Mouse (Mus musculus) natural killer cell, adult 2 months (primary cell): ENCODE measurements around the gene Lenep.
A peak's percentile ranks its signal among the peaks of the same experiment; 100 is the strongest.

ENCODE experiments used
- DNase-seq, 2 experiments: peaks; one replicate each; pipeline ENCODE4 v3.0.0; 2022; ENCODE audit warnings: low spot score in 2 of 2

Gene Lenep

DNA sequence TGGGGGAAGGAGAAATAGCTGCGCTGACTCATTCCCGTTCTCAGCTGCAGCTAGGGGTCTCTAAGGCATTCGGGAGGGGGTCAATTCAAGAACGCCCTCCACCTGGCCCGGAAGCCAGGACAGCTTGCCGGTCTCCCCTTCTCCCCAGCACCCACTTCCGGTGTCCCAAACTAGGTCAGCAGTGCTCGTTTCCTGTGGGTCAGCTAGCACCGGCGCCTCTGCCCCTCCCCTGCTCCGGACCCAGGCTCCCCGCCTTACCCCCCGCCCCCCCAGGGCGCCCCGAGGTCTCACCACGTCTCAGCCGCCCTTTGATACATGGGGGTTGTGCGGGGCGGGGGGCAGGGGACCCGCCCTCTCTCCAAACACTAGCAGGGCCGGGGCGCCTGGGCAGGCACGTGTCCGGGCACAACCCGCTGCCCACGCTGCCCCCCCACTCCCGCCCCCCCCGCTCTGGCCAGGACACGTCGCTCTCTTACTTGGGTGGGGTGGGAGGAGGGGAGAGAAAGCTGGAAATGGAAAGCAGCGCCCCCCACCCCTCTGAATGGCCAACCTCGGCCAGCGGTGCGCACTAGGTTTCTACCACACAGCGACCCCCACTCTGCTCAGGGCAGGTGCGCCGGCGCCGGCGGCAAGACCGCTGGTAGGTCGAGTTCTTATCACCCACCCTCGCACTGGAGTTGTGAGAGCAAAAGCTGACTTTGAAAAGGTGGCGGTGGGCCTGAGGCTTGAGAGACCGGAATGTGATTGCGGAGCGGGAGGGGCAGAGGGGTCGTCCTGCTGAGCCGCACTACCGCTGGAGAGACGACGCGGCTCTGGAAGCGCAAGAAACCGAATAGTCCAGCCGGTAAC is 10.7 kb downstream of the Lenep start:
- peak; percentile 41 to 62 for DNase-seq

DNA sequence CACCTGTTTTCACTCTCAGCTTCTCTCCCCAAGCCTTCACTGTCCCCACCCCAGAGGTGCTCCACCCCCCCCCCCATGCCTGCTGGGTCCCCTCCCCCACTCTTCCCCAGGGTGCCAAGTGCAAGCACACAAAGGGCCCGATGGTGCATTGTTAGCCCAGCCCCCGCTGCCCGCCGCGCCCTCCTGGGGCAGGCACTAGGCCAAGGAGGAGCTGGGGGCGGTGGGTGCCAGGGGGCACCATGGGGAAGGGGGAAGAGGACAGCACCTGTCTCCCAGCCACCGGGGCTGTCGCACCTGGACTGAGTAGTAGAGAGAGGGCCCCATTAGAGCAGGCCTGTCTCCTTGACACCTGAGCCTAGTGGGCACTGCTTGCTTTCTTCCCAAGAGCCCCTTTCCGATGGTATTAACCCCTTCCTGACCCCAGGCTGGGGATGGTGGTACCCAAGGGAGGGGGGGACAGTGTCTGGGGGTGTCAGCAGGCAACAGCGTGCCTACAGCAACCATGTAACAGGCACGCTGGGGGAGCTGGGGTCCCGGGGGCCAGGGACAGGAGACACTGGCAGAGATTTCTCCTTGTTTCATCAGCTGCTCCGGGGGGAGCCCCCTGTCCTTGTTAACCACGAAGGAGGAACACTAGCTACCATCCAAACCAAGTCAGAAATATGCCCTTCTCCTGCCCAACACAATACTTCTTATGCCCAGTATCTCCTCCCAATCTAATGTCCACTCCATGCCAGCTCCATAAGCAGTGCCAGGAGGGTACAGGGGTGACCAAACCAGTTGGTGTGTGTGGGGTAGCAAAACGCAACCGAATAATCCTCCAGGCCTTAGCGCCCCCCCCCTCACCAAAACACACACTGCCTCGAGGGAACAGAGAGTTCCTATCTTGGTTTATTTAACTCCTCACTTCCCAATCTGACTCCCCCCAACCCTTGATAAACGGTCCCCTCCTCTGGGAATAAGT is 11.6 kb downstream of the Lenep start:
- DNase-seq: no peak

DNA sequence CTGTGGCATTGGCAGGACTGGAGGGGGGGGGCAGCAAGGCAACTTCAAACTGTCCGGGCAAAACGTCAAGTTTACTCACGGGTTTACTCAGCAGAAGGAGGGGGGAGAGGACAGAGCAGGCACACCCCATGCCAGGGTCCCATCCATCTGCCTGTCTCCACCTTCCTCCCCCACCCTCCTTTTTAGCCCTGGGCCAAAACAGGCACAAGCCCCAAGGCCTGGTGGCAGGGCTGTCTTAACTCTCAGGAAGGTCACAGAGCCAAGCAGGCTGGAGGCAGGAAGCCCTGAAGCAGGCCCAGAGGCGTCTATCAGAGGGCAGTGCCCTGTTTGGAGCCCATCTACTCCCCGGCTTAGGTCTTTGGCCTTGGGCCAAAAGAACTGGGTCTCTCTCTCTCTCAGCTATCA is 12.5 kb downstream of the Lenep start:
- no peak for DNase-seq

DNA sequence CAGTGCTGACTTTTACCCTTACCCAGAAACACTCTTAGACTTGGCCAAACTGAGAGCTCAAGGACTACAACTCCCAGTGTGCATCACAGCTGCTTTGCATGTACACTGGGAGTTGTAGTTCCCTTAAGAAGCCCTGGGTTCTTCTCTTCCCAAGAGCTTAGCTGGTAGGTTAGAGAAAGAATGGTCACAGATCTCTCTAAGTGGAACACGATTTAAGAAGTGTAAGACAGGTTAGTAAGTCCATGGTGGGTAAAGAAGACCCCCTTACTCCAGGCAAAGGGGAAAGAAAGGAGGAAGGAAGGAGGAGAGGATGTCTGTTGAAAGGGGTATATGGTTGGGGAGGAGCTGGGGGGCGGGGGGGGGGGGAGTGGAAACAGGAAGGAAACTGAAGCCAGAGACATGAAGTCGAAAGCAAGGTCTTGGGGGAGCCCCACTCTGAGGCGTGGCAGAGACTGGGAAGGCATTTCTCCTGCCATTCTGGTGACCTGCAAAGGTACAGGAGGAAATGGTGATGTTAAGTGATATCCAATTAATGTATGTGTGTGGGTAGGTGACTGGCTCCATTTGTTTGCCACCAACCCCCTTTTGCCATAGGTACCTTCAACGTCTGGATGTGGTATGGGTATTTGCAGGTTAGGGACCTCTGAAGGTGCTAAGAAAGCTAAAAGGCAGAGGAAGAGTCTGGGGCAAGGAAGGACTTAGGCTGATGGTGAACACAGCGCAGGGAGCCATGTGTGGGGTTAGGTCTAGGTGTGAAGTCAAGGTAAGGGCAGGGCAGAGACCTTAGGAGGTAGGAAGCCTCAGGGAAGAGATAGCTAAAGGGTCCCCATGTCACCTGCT is 13.5 kb downstream of the Lenep start:
- peak in 1 of 2 experiments; percentile 36 for DNase-seq

DNA sequence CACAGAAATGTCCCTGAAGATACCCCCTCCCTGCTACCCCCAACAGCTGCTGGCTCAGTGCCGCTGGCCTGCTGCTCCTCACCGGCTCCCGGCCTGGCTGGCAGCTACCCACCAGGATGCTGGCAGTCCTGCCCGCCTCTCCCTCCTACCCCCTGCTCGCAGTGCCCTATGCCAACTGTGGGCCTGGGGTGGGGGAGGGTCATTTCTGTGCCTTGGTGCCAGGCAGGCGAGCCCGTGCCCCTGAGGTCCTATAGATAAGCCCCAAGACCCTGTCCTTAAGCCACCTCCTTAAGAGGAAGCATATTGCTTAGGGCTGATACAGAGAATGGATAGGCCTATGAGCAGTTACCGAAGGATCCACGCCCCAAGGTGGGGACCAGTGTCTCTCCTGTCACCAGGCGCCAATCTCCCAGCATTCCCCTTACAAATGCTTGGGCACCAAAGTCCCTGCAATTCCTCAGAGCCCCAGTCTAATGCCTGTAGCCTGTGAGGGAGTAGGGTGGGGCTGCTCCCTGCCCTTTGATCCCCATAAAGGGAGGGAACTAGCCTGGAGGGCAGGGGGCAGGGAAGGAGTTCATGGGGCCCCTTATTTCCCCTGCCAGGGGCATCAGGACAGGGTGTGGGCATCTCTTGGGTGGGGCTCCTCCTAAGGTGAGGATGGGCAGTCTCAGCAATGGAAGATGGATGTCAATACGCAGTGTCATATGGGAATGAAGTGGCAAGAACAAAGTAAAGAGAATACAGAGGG is 14.3 kb downstream of the Lenep start:
- DNase-seq: no peak

DNA sequence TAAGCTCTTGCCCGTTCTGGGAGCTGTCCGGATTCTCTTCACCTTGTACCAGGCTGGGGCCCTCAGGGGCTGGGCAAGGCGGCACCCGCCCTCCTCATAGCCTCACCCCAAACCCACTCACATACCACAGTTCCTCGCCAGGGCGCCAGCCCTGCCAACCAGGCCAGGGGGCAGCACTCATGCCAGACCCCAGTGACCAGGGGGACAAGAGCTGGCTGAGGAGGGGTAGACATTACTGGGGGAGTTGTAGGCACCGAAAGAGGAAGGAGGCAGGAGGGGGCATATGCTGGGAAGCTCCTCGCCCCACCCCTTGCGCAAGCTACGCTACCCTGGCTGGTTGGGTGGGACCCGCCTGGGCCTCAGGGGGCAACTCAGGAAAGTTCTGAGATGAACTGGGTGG is 15.0 kb downstream of the Lenep start:
- no peak for DNase-seq

DNA sequence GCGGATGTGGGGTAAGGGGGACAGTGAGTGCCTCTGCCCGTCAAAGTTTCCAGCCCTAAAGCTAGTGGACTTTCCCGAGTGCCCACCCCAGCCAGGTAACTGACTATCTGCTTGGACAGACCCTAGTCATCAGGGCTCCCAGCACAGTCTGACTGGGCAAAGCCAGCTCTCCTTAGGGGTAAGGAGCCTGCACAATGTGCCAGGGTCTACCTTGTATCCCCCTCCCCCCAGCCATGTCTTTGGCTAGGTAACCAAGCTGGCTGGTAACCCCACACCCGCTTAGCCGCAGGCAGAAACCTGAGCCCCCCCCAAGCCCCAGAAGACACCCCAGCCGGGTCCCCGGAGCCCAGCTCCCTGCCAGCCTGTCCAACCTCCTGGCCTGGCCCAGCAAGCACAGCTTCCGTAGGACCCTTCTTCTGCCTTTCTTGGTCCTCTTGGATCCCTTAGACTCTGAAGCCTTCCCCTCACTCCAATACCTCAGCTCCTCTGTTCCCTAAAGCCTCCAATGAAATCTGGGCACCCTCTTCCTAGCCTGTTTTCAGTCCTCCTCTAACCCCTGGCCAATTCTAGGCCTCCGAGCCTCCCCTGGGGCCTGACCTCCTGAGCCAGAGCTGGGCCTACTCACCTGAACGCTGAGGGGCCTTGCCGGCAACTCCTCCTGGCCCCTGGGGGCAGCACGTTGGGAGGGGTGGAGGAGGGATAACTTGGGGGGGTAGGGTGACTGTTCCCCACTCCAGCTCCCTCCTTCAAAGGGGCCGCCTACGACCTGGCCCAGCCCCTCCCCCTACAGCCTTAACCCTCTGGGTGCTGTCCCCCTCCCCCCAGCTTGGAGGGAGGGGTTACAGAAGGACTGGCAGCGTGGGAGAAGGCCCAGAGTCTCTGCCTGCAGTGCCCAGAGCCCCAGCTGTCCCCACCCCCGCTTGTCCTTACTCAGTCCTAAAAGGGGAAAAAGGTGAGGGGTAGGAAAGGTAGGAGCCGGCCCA is 15.9 kb downstream of the Lenep start:
- DNase-seq: no peak

DNA sequence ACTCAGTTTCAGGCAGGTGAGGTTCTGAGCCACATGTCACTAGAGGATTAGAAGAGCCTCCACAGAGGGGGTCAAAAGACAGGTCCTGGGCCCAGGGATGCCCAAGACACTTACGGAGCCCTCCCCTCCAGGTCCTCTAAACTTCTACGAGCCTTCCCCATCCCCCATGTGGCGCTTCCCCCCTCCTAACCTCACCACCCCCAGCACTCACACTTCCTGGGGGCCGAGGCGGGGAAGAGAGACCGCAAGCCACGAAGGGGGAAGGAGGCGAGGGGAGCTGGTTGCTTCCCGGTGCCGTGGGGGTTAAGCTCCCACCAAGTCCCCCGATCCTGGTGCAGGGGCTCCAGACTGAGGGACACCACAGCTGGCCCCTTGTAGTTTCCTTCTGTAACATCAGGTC is 17.1 kb downstream of the Lenep start:
- no peak for DNase-seq

DNA sequence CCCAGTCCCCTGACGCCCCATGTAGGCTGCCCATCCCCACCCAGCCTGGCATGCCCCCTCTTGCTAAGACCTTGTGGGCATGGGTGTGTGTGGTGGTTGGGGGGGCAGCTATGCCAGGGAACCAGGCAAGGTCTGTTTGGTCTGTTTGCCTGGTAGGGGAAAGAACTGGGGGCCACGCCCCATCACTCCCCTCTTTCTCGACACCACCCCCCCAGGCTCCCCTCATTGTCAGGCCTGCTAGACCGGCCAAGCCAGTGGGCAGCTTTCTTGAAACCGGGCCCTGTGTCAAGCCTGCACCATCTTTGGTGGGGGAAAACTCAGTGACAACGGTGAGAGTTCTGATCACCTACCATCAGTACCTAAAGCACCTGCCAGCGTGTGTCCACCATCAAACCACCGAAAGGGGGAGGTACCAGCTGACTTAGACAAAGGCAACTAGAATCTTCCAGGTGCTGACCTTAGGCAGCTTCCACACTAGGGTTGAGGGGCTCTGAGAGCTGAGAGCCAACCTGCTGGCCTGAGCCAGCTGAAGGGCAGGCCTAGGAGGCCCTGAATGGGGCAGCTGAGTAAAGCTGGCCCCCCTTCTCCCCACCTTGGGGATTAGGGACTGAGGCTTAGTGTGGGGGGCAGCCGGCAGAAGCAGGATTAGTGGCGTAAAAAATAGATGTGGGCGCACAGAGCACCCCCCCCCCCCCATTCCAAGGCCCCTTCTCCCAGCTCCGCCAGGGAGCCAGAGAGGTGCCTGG is 18.1 kb downstream of the Lenep start:
- DNase-seq: no peak

DNA sequence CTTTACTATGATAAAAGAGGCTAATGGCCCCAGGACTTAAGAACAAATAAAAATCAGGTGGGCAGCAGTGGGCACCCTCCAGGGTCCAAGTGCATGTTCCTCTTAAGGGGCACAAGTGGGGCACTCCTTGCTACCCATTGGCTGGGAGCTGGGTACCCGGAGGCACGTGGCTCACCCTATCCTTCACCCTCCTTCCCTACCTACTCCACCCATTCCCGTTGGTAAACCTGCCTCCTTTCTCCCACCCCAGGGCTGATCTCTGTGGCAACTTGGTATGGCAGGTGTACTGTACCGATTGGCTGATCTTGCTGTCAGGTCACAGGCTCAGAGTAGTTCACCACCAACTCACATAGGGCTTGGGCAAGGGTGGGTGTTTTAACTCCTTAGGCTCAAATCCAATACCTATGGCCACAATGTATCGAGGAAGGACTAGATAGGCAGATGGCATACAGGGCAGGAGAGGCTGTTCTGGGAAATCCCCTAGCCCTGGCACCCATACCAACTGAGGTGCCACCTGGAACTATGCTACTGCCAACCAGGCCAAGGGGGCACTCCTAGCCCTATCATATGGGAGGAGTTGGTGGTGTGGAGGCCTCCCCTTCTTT is 18.8 kb downstream of the Lenep start:
- no peak for DNase-seq

DNA sequence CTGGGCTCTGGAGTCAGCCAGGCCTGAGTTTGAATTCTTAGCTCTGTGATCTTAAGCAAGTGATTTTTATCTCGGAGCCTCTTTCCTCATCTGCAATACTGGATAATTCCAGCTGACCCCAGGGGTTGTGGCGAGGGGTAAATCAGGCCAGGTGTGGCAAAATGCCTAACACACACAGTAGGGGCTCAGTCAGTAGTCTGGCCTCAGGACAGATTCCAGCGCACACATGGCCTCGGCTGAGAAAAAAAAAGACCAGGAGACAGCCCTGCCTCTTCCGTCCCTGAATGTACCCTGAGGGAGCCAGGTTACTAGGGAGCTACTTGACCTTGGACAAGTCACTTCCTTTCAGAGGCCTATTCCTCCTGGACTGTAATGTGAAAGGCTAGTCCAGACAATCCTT is 19.6 kb downstream of the Lenep start:
- no peak for DNase-seq

DNA sequence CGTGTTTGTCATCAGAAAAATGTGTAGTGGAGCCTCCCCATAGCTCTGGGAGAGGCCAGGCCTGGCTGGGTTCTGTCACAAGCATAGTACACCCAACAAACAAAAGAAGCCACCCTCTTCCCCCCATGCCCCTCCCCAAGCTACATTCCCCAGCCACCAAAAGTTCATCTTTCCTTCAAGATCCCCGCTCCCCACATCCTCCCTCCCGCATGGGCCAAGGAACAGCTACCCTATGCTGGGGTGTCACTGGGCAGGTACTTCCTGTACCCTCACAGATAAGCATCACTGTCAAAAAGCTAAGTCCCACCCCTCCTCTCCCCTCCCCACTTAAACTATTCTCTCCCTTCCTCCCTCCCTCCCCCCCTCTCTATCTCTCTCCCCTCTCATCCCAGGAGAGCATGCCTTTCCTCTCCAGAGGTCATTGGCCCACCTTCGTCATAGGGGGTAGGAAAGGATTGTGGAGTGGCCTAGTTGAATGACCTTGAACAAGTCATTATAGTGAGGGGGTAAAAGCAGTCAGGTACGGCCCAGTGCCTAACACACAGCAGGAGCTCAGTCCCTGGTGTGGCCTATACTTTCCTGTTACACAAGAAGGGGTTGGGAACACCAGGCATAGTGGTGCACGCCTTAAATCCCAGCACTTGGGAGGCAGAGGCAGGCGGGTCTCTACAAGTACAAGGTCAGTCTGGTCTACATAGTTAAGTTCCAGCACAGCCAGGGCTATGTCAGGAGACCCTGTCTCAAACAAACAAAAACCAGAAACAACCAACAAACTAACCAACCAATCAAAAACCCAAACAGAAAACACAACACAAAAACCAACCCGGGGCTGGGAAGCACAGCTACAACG is 20.3 kb downstream of the Lenep start:
- DNase-seq: no peak

DNA sequence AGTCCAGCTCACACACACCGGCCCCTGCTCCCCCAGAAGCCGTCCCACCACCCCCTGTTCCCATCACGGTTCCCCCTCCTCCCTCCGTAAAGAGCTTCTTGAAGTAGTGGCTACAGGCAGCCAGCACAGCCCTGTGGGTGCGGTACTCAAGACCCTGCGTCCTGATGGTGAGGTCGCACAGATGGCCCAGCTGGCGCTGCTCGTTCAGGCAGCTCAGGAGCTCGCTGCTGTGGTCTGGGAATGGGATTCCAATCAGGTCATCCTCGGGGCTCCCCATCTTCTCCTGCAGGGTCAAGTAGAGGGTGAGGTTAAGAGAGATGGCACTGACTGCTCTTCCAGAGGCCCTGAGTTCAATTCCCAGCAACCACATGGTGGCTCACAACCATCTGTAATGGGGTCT is 21.4 kb downstream of the Lenep start:
- DNase-seq: no peak

DNA sequence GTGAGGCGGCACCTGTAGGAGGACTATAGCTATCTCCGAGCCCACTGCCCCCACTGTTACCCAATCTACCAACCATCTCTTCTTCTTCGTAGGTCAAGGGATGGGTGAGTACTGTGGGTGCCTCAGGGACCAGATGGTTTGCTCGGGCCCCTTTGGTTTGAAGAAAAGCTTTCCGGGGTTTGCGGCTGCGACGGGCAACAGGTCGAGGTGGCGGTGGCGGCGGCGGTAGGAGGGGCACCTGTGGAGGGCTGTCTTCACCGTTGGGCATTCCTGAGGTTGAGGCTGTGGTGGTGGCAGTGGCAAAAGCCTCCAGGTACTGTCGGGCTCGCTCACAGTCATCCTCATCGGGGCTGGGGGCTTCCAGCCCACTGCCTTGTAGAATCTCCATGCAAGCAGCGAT is 21.9 kb downstream of the Lenep start:
- no peak for DNase-seq

DNA sequence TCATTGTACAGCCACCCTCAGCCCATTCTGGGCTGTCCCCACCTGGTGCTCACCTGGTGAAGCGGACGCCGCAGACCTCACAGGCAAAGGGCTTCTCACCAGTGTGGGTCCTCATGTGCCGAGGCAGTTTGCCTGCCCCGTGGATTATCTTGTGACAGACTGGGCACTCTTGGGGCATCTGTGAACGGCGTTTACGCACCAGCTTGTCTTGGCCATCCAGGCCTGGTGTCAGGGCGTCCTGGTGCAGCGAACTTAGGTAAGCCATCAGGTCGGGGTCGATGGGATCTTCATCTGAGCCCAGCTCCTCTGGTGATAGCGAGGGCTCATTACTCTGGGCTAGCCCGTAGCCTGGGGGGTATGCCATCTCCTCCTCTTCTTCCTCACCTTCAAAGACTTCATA is 22.3 kb downstream of the Lenep start:
- DNase-seq: no peak

DNA sequence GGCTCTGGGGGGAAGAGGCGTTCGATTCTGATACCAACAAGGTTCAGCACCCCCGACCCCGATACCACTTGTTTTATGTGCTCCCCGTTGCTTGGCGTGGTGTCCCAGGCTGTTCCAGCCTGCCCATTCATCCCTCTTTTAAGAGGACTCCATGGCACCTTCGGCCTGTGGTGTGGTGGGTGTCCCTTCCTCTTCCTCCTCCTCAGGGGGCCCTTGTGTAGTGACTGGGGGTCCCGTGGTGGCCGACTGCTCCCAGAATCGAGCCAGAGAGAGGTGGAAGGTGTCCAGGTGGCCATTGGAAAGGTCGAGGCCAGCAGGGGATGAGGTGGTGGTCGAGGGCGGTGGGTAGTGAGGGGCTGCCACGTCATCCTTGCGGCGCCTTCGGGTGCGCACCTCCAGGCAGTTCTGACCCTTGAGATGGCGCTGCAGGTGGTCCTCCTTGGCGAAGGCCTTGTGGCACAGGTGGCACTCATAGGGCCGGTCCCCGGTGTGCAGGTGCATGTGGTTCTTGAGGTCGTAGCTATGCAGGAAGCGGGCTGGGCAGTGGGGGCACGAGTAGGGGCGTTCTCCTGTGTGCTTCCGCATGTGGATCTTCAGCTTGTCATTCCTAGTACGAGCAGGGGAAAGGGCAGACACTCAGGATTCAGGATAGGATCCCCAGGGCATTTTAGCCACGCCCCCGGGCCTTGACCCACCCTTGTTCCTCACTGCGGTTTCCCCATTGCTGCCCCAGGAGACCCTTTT is 23.0 kb downstream of the Lenep start:
- DNase-seq: no peak
